Mouse (Mus musculus): ENCODE measurements around the gene Hipk3. TPM values are rescaled to one million over a fixed set of nuclear protein-coding genes. Genes with fewer than 3 reads are reported as not detected.

The Hipk3 gene
- polyA plus RNA-seq, 1 experiment, result 22.6 TPM

DNA sequence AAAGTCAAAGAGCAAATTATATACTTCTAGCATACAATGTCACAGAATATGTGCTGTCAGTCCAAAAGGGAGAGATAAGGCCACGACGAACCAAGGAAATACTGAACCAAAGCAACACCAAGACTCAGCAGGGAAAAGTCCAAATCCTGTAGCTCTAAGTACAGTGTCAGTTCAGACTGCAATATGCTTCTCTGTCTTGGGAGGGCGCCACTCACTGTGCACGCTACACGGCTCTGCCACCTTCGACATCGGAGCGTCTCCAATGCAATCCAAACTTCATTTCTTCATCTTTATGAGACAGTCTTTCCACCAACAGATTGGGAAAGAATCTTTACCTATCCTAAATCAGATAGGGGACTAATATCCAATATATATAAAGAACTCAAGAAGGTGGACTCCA, 17.4 kb upstream of the Hipk3 start:
- Histone ChIP-seq H3K4me3 (ENCODE audit: low read depth, low read length) (no peak overlapping the region), H3K9ac (ENCODE audit: low read depth, poor library complexity, severe bottlenecking) (no peak overlapping the region), H3K27me3 (ENCODE audit: control insufficient read depth, insufficient read depth, low read length, poor library complexity, severe bottlenecking) (no peaks in the 10 kb centered on the region), H3K36me3 (ENCODE audit: control insufficient read depth, insufficient read depth, low read length, poor library complexity, severe bottlenecking) (no peaks in the 10 kb centered on the region), H3K9me3 (replicated peaks; ENCODE audit: control insufficient read depth, insufficient read depth, low read length, poor library complexity, severe bottlenecking) (no peaks in the 10 kb centered on the region), H3K4me1 (ENCODE audit: control insufficient read depth, insufficient read depth, low read length) (no peaks in the 10 kb centered on the region), H3K27ac (ENCODE audit: insufficient read depth, low read length) (no peak overlapping the region)
- TF ChIP-seq CTCF (IDR thresholded peaks at IDR 0.05; ENCODE audit: low read depth, low read length), result peak; percentile 78
- TF ChIP-seq POLR2A (IDR thresholded peaks at IDR 0.05; ENCODE audit: insufficient read depth, low read length), result no peak
- TF ChIP-seq EP300 (IDR thresholded peaks at IDR 0.05; ENCODE audit: insufficient read depth, low read depth, low read length), result no peak

DNA sequence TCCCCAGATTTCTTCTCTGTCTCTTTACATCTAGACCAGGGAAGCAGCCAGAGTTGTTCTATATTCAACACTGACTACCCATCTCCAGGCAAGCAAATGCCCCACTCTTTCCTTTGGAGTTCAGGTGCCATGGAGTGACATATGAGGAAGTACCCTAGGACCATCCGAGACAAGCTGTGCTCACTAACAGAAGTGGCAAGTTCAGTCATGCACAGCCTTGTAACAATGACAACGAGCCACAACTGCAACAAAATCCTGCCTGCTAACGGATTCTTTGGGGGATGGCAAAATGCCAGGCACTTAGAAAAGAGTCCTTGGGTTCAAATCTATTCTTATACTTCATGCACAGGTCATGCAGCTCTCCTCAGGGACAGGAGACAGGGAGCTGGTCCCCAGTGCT, 8.1 kb upstream of the Hipk3 start:
- H3K4me1 ChIP-seq (ENCODE audit: control insufficient read depth, insufficient read depth, low read length), result no peaks in the 10 kb centered on the region
- TF ChIP-seq EP300 (IDR thresholded peaks at IDR 0.05; ENCODE audit: insufficient read depth, low read depth, low read length) (no peak), CTCF (IDR thresholded peaks at IDR 0.05; ENCODE audit: low read depth, low read length) (no peak), POLR2A (IDR thresholded peaks at IDR 0.05; ENCODE audit: insufficient read depth, low read length) (no peak)
- no peaks in the 10 kb centered on the region for H3K36me3 ChIP-seq (ENCODE audit: control insufficient read depth, insufficient read depth, low read length, poor library complexity, severe bottlenecking)
- H3K27me3 ChIP-seq (ENCODE audit: control insufficient read depth, insufficient read depth, low read length, poor library complexity, severe bottlenecking), result no peaks in the 10 kb centered on the region
- H3K9ac ChIP-seq (ENCODE audit: low read depth, poor library complexity, severe bottlenecking), result no peak overlapping the region
- no peaks in the 10 kb centered on the region for H3K9me3 ChIP-seq (replicated peaks; ENCODE audit: control insufficient read depth, insufficient read depth, low read length, poor library complexity, severe bottlenecking)
- H3K27ac ChIP-seq (ENCODE audit: insufficient read depth, low read length), result no peak overlapping the region
- no peak overlapping the region for H3K4me3 ChIP-seq (ENCODE audit: low read depth, low read length)

DNA sequence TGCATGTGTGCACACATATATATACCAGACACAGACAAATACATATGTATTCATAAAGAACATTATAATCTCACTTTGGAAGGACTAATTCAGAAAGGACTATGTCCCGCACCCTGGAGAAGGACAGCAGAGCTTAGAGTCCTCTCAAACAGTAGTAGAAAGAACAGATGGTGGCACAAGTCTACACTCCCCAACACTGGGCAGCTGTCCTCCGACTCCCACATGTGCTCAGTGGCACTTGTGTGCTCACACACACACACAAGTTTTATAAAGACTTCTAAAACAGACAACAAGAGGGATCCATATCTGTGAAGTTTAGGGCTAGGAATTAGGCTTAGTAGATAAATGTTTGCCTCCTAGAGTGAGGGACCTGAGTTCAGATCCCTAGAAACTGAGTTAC, 6.8 kb upstream of the Hipk3 start:
- Histone ChIP-seq H3K27ac (ENCODE audit: insufficient read depth, low read length) (no peak overlapping the region), H3K9me3 (replicated peaks; ENCODE audit: control insufficient read depth, insufficient read depth, low read length, poor library complexity, severe bottlenecking) (no peaks in the 10 kb centered on the region), H3K27me3 (ENCODE audit: control insufficient read depth, insufficient read depth, low read length, poor library complexity, severe bottlenecking) (no peaks in the 10 kb centered on the region), H3K9ac (ENCODE audit: low read depth, poor library complexity, severe bottlenecking) (no peak overlapping the region), H3K4me3 (ENCODE audit: low read depth, low read length) (no peak overlapping the region), H3K4me1 (ENCODE audit: control insufficient read depth, insufficient read depth, low read length) (no peaks in the 10 kb centered on the region), H3K36me3 (ENCODE audit: control insufficient read depth, insufficient read depth, low read length, poor library complexity, severe bottlenecking) (no peaks in the 10 kb centered on the region)
- no peak for TF ChIP-seq POLR2A (IDR thresholded peaks at IDR 0.05; ENCODE audit: insufficient read depth, low read length)
- no peak for TF ChIP-seq EP300 (IDR thresholded peaks at IDR 0.05; ENCODE audit: insufficient read depth, low read depth, low read length)

DNA sequence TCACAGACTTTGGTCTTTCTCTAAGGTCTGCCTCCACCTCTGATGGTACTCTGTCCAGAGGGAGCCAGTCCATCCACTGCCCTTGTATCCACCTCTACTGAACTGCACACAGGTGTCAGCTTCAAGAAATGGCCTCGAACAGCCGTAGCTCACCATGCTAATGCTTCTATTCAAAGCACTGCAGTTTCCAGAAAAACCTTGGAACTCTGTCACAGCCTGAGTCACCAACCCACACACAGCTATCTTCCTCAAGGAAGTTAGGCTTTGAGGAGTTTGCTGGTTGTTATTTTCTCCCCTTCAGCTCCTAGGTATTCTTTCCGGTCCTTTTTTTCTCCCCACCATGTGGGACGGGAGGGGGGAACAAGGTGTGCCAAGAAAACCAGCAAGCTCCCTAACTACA, 3.5 kb upstream of the Hipk3 start:
- Histone ChIP-seq H3K4me1 (ENCODE audit: control insufficient read depth, insufficient read depth, low read length) (no peaks in the 10 kb centered on the region), H3K27ac (ENCODE audit: insufficient read depth, low read length) (no peak overlapping the region), H3K27me3 (ENCODE audit: control insufficient read depth, insufficient read depth, low read length, poor library complexity, severe bottlenecking) (peaks cover 5% of the 10 kb centered on the region; the same call in 1 of the 2 replicates), H3K4me3 (ENCODE audit: low read depth, low read length) (no peak overlapping the region), H3K9me3 (replicated peaks; ENCODE audit: control insufficient read depth, insufficient read depth, low read length, poor library complexity, severe bottlenecking) (no peaks in the 10 kb centered on the region), H3K36me3 (ENCODE audit: control insufficient read depth, insufficient read depth, low read length, poor library complexity, severe bottlenecking) (no peaks in the 10 kb centered on the region), H3K9ac (ENCODE audit: low read depth, poor library complexity, severe bottlenecking) (no peak overlapping the region)
- no peak for TF ChIP-seq CTCF (IDR thresholded peaks at IDR 0.05; ENCODE audit: low read depth, low read length)
- no peak for TF ChIP-seq EP300 (IDR thresholded peaks at IDR 0.05; ENCODE audit: insufficient read depth, low read depth, low read length)
- no peak for TF ChIP-seq POLR2A (IDR thresholded peaks at IDR 0.05; ENCODE audit: insufficient read depth, low read length)

DNA sequence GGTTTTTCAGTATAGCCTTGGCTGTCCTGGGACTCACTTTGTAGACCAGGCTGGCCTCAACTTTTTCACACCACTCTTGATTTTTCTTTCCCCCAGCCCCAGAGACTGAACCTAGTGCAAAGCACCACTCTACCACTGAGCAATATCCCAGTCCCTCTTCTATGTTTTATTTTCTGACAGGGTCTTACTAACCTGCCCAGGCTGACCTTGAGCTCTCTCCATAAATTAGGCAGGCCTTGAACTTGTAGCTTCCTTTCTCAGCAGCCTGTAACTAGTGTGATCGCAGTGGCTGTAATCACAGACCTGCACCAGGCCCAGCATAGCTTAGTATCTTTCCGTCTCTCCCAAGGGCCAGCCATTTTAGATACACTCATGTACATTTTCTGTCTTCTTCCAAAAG, 3.0 kb upstream of the Hipk3 start:
- no peaks in the 10 kb centered on the region for H3K36me3 ChIP-seq (ENCODE audit: control insufficient read depth, insufficient read depth, low read length, poor library complexity, severe bottlenecking)
- no peak overlapping the region for H3K4me3 ChIP-seq (ENCODE audit: low read depth, low read length)
- TF ChIP-seq EP300 (IDR thresholded peaks at IDR 0.05; ENCODE audit: insufficient read depth, low read depth, low read length), result no peak
- no peak for TF ChIP-seq CTCF (IDR thresholded peaks at IDR 0.05; ENCODE audit: low read depth, low read length)
- no peak for TF ChIP-seq POLR2A (IDR thresholded peaks at IDR 0.05; ENCODE audit: insufficient read depth, low read length)
- H3K9ac ChIP-seq (ENCODE audit: low read depth, poor library complexity, severe bottlenecking), result no peak overlapping the region
- no peaks in the 10 kb centered on the region for H3K4me1 ChIP-seq (ENCODE audit: control insufficient read depth, insufficient read depth, low read length)
- peaks cover 5% of the 10 kb centered on the region; the same call in 1 of the 2 replicates for H3K27me3 ChIP-seq (ENCODE audit: control insufficient read depth, insufficient read depth, low read length, poor library complexity, severe bottlenecking)
- H3K9me3 ChIP-seq (replicated peaks; ENCODE audit: control insufficient read depth, insufficient read depth, low read length, poor library complexity, severe bottlenecking), result no peaks in the 10 kb centered on the region
- H3K27ac ChIP-seq (ENCODE audit: insufficient read depth, low read length), result no peak overlapping the region

DNA sequence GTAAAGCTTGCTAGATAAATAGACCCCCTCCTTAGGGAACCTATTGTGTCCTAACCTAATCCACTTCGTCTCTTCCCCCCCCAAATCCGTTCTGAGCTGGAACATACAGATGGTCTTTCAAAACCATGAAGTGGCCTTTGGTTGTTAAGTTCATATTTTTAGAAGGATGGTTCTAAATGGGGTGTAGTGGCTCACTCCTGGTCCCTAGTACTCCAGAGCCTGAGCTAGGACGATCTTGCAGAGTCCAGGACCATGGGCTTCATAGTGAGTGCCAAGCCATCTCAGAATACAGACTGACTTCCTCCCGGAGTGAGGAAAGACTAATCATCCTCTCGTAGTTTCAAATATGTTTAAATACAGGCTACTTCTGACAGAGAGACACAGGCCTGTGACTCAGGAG, 2.0 kb upstream of the Hipk3 start:
- no peaks in the 10 kb centered on the region for H3K9me3 ChIP-seq (replicated peaks; ENCODE audit: control insufficient read depth, insufficient read depth, low read length, poor library complexity, severe bottlenecking)
- H3K36me3 ChIP-seq (ENCODE audit: control insufficient read depth, insufficient read depth, low read length, poor library complexity, severe bottlenecking), result no peaks in the 10 kb centered on the region
- TF ChIP-seq CTCF (IDR thresholded peaks at IDR 0.05; ENCODE audit: low read depth, low read length) (no peak), POLR2A (IDR thresholded peaks at IDR 0.05; ENCODE audit: insufficient read depth, low read length) (no peak), EP300 (IDR thresholded peaks at IDR 0.05; ENCODE audit: insufficient read depth, low read depth, low read length) (no peak)
- H3K4me3 ChIP-seq (ENCODE audit: low read depth, low read length), result no peak overlapping the region
- H3K9ac ChIP-seq (ENCODE audit: low read depth, poor library complexity, severe bottlenecking), result no peak overlapping the region
- peaks cover 5% of the 10 kb centered on the region; the same call in 1 of the 2 replicates for H3K27me3 ChIP-seq (ENCODE audit: control insufficient read depth, insufficient read depth, low read length, poor library complexity, severe bottlenecking)
- H3K27ac ChIP-seq (ENCODE audit: insufficient read depth, low read length), result no peak overlapping the region
- H3K4me1 ChIP-seq (ENCODE audit: control insufficient read depth, insufficient read depth, low read length), result no peaks in the 10 kb centered on the region
